Mouse (Mus musculus): ENCODE results near the gene Irgm2. TPM values are rescaled to one million over a fixed set of nuclear protein-coding genes. Genes with fewer than 3 reads are reported as not detected.
"Not testable (repeated sequence)": the region's sequence is repeated elsewhere in the genome, so short reads cannot be mapped to it uniquely, and the experiment has no call there.

Irgm2 gene
- total RNA-seq, 2 experiments from 2014 or later = 11.5 to 25.9 TPM

- DNase-seq (ENCODE audit: low spot score in 2 of 2) = no peak
Observed at GRCm38 (mm10) chr11:58211682-58212067, 12.3 kb downstream of the Irgm2 start.

- DNase-seq (ENCODE audit: low spot score in 2 of 2) = no peak
Observed at GRCm38 (mm10) chr11:58213673-58214342, 14.4 kb downstream of the Irgm2 start.

GRCm38 (mm10) chr11:58214391-58215048 lies 15.1 kb downstream of the Irgm2 start:
- DNase-seq (ENCODE audit: low spot score in 2 of 2) = peak; percentile 81 to 85

- DNase-seq (ENCODE audit: low spot score in 2 of 2) = not testable (repeated sequence)
Observed at GRCm38 (mm10) chr11:58215049-58215430, 15.6 kb downstream of the Irgm2 start.

- no peak for DNase-seq (ENCODE audit: low spot score in 2 of 2)
Observed at GRCm38 (mm10) chr11:58215814-58216213, 16.4 kb downstream of the Irgm2 start.

- DNase-seq (ENCODE audit: low spot score in 2 of 2) = no peak
Observed at GRCm38 (mm10) chr11:58216823-58217222, 17.4 kb downstream of the Irgm2 start.

- DNase-seq (ENCODE audit: low spot score in 2 of 2) = no peak
Observed at GRCm38 (mm10) chr11:58223751-58224150, 24.3 kb downstream of the Irgm2 start.

GRCm38 (mm10) chr11:58224313-58224712 lies 24.9 kb downstream of the Irgm2 start:
- no peak for DNase-seq (ENCODE audit: low spot score in 2 of 2)

GRCm38 (mm10) chr11:58224872-58225271 lies 25.5 kb downstream of the Irgm2 start:
- DNase-seq (ENCODE audit: low spot score in 2 of 2) = not testable (repeated sequence)

GRCm38 (mm10) chr11:58225655-58226054 lies 26.2 kb downstream of the Irgm2 start:
- peak; percentile 74 for DNase-seq (ENCODE audit: low spot score in 2 of 2)

GRCm38 (mm10) chr11:58226425-58226824 lies 27.0 kb downstream of the Irgm2 start:
- no peak for DNase-seq (ENCODE audit: low spot score in 2 of 2)

GRCm38 (mm10) chr11:58228021-58228420 lies 28.6 kb downstream of the Irgm2 start:
- DNase-seq (ENCODE audit: low spot score in 2 of 2) = not testable (repeated sequence)

GRCm38 (mm10) chr11:58230396-58230910 lies 31.0 kb downstream of the Irgm2 start:
- no peak for DNase-seq (ENCODE audit: low spot score in 2 of 2)

GRCm38 (mm10) chr11:58231156-58231555 lies 31.7 kb downstream of the Irgm2 start:
- no peak for DNase-seq (ENCODE audit: low spot score in 2 of 2)

- not testable (repeated sequence) for DNase-seq (ENCODE audit: low spot score in 2 of 2)
Observed at GRCm38 (mm10) chr11:58234551-58234950, 35.1 kb downstream of the Irgm2 start.

GRCm38 (mm10) chr11:58235152-58235551 lies 35.7 kb downstream of the Irgm2 start:
- no peak for DNase-seq (ENCODE audit: low spot score in 2 of 2)

- peak; percentile 32 to 37 for DNase-seq (ENCODE audit: low spot score in 2 of 2)
Observed at GRCm38 (mm10) chr11:58238840-58239791, 39.7 kb downstream of the Irgm2 start.

GRCm38 (mm10) chr11:58247294-58247693 lies 47.9 kb downstream of the Irgm2 start:
- no peak for DNase-seq (ENCODE audit: low spot score in 2 of 2)

- DNase-seq (ENCODE audit: low spot score in 2 of 2) = no peak
Observed at GRCm38 (mm10) chr11:58249203-58249981, 50.0 kb downstream of the Irgm2 start.

- no peak for DNase-seq (ENCODE audit: low spot score in 2 of 2)
Observed at GRCm38 (mm10) chr11:58250550-58250949, 51.1 kb downstream of the Irgm2 start.

- no peak for DNase-seq (ENCODE audit: low spot score in 2 of 2)
Observed at GRCm38 (mm10) chr11:58254411-58254810, 55.0 kb downstream of the Irgm2 start.

Data from adrenal gland, adult 18-20 months (tissue).